Mouse (Mus musculus) cerebellum, adult 9-11 months (tissue): ENCODE measurements around the gene Cd84.

Source experiments
- DNase-seq: peaks from one replicate; pipeline ENCODE4 v3.0.0; 2022

Gene Cd84

DNA sequence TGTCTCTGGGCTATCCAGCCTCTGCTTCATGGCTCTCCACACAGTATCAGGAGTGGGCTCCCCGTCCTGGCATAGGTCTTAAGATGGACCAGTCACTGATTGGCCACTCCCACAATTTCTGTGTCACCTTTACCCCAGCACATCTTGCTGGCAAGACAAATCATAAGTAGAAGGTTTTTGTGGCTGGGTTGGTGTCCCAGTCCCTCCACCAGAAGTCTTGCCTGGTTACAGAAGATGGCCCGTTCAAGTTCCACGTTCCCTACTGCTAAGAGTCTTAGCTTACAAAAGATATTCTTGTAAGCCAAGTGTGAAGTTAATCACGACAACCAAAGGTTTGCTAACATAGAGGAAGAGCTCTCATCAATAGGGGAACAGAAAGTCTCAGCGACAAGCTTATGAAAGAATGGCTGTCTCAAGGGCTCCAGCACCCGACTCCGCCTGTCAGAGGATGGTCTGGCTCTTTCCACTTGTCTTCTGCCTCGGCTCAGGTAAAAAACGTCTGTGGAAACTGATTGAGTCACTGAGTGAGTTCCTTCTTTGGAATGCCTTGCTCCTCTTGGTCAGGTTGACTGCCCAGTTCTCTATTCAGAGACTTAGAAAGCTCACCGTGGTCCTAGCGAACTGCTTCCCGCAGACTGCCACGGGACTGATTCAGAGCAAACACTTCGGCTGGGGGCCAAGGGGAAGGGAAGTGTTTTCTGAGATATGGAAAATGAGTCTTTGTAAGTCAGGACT, 78.0 kb downstream of the Cd84 start, which contains the start of gene Slamf6:
Gene Slamf6, plus strand, starts transcription at position 211 of the 735 bp plus-strand sequence.
- DNase-seq = no peak

- DNase-seq = no peak
Measured at GRCm38 (mm10) chr1:171918136-171918920, 78.8 kb downstream of the Cd84 start.

DNA sequence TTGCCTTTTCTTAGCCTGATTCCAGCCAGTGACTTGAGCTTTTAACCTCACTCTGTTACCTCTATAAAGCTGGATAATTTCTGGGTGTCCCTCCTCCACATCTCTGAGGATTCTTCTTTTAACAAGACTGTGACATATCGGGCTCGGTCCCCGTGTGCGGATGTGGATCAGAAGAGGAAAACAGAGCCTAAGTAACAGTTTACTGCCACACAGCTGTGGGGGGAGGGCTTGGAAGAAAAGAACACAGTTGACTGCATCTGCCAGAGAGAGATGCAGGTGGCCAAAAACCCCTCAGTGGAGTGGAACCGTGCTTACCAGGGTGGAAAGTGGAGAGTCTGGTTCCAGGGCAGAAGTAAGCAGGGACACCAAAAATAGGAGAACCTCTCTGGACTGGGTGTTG, 79.7 kb downstream of the Cd84 start:
- DNase-seq = no peak

- DNase-seq = no peak
Measured at GRCm38 (mm10) chr1:171919901-171920510, 80.5 kb downstream of the Cd84 start.

- no peak for DNase-seq
Measured at GRCm38 (mm10) chr1:171920989-171921621, 81.6 kb downstream of the Cd84 start.

DNA sequence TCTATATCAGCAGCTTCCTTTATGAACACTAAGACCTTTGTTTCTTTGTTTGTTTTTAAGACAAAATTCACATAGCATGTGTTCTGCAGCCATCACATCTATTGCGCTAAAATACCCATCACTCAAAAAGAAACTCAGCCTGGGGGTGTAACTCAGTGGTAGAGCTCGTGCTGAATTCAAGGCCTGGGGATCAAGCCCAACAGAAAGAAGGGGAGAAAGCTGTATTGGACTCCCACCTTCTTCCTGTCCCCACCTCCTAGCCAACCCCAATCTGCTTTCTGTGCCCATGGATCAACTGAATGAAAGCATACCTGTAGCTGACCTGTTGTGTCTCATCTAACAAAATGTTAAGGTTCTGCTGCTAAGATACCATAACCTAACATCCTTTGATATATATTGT, 82.1 kb downstream of the Cd84 start:
- no peak for DNase-seq

GRCm38 (mm10) chr1:171922844-171923243, 83.3 kb downstream of the Cd84 start:
- DNase-seq = no peak

- no peak for DNase-seq
Measured at GRCm38 (mm10) chr1:171924900-171925299, 85.4 kb downstream of the Cd84 start.

DNA sequence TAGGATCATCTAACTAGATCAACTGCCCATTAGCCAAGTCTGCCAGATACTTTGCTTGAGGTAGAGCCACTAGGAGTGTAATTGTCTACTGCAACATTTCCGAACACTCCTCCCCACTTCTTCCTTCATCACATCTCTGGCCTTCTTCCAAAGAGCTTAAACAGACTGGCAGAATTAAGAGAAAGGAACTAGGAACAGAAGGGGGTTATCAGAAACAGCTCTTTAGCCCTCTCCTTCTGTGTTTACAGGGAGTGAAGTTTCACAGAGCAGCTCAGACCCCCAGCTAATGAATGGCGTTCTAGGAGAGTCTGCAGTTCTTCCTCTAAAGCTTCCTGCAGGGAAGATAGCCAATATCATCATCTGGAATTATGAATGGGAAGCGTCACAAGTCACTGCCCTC, 94.4 kb downstream of the Cd84 start:
- no peak for DNase-seq

GRCm38 (mm10) chr1:171938952-171939948, 99.8 kb downstream of the Cd84 start:
- DNase-seq = no peak
